Mouse (Mus musculus): ENCODE data around the gene Gm47289. TPM values are rescaled to one million over a fixed set of nuclear protein-coding genes. Genes with fewer than 3 reads are reported as not detected.

Gm47289 gene
- total and polyA plus RNA-seq, 3 experiments = 0.11 TPM; not detected in 2

GRCm38 (mm10) chr9:119167608-119168007, 8.6 kb downstream of the Gm47289 start:
- TF ChIP-seq GATA2 (IDR thresholded peaks at IDR 0.05; ENCODE audit: borderline replicate concordance, low read depth, low read length) (no peak), CTCF (IDR thresholded peaks at IDR 0.05; ENCODE audit: low read depth, low read length) (no peak), TAL1 (conservative IDR thresholded peaks at IDR 0.05; ENCODE audit: low read depth, low read length) (no peak), GATA1 (IDR thresholded peaks at IDR 0.05; ENCODE audit: borderline replicate concordance, low read length) (no peak), POLR2AphosphoS5 (IDR thresholded peaks at IDR 0.05; ENCODE audit: insufficient replicate concordance, low read depth, low read length) (no peak)
- ATAC-seq (ENCODE audit: extremely low read depth, insufficient number of reproducible peaks, low FRiP score, poor library complexity, severe bottlenecking) (no peak), DNase-seq (ENCODE audit: low spot score) (no peak)
- H3K9me3 ChIP-seq (replicated peaks) = peaks cover 66% of the 10 kb centered on the region
- no peaks in the 10 kb centered on the region for H3K27me3 ChIP-seq (ENCODE audit: insufficient read depth, low read length)
- no peak overlapping the region for H3K4me3 ChIP-seq (ENCODE audit: low read depth, low read length)
- no peaks in the 10 kb centered on the region for H3K4me1 ChIP-seq (ENCODE audit: insufficient read depth, low read depth, low read length)
- no peaks in the 10 kb centered on the region for H3K36me3 ChIP-seq (replicated peaks)

- TF ChIP-seq GATA2 (IDR thresholded peaks at IDR 0.05; ENCODE audit: borderline replicate concordance, low read depth, low read length) = no peak
- TF ChIP-seq GATA1 (IDR thresholded peaks at IDR 0.05; ENCODE audit: borderline replicate concordance, low read length) = no peak
- TF ChIP-seq CTCF (IDR thresholded peaks at IDR 0.05; ENCODE audit: low read depth, low read length) = no peak
- TF ChIP-seq POLR2AphosphoS5 (IDR thresholded peaks at IDR 0.05; ENCODE audit: insufficient replicate concordance, low read depth, low read length) = no peak
- TF ChIP-seq TAL1 (conservative IDR thresholded peaks at IDR 0.05; ENCODE audit: low read depth, low read length) = no peak
- H3K4me3 ChIP-seq (ENCODE audit: low read depth, low read length) = no peak overlapping the region
- ATAC-seq (ENCODE audit: extremely low read depth, insufficient number of reproducible peaks, low FRiP score, poor library complexity, severe bottlenecking) (no peak), DNase-seq (ENCODE audit: low spot score) (no peak)
- H3K27me3 ChIP-seq (ENCODE audit: insufficient read depth, low read length) = no peaks in the 10 kb centered on the region
- no peaks in the 10 kb centered on the region for H3K36me3 ChIP-seq (replicated peaks)
- peaks cover 53% of the 10 kb centered on the region for H3K9me3 ChIP-seq (replicated peaks)
- no peaks in the 10 kb centered on the region for H3K4me1 ChIP-seq (ENCODE audit: insufficient read depth, low read depth, low read length)
Measured at GRCm38 (mm10) chr9:119179292-119179691, 20.3 kb downstream of the Gm47289 start.

GRCm38 (mm10) chr9:119181241-119181728, 22.3 kb downstream of the Gm47289 start:
- DNase-seq (ENCODE audit: low spot score) (no peak), ATAC-seq (ENCODE audit: extremely low read depth, insufficient number of reproducible peaks, low FRiP score, poor library complexity, severe bottlenecking) (no peak)
- H3K4me1 ChIP-seq (ENCODE audit: insufficient read depth, low read depth, low read length) = no peaks in the 10 kb centered on the region
- H3K36me3 ChIP-seq (replicated peaks) = no peaks in the 10 kb centered on the region
- no peak for TF ChIP-seq POLR2AphosphoS5 (IDR thresholded peaks at IDR 0.05; ENCODE audit: insufficient replicate concordance, low read depth, low read length)
- no peak for TF ChIP-seq GATA2 (IDR thresholded peaks at IDR 0.05; ENCODE audit: borderline replicate concordance, low read depth, low read length)
- TF ChIP-seq GATA1 (IDR thresholded peaks at IDR 0.05; ENCODE audit: borderline replicate concordance, low read length) = no peak
- no peak for TF ChIP-seq CTCF (IDR thresholded peaks at IDR 0.05; ENCODE audit: low read depth, low read length)
- no peak for TF ChIP-seq TAL1 (conservative IDR thresholded peaks at IDR 0.05; ENCODE audit: low read depth, low read length)
- no peaks in the 10 kb centered on the region for H3K27me3 ChIP-seq (ENCODE audit: insufficient read depth, low read length)
- H3K4me3 ChIP-seq (ENCODE audit: low read depth, low read length) = no peak overlapping the region
- H3K9me3 ChIP-seq (replicated peaks) = peaks cover 46% of the 10 kb centered on the region

GRCm38 (mm10) chr9:119192202-119192990, 33.4 kb downstream of the Gm47289 start:
- ATAC-seq (ENCODE audit: extremely low read depth, insufficient number of reproducible peaks, low FRiP score, poor library complexity, severe bottlenecking) = no peak
- Histone ChIP-seq H3K9me3 (replicated peaks) (peaks cover 38% of the 10 kb centered on the region), H3K4me3 (ENCODE audit: low read depth, low read length) (no peak overlapping the region), H3K36me3 (replicated peaks) (no peaks in the 10 kb centered on the region), H3K27me3 (ENCODE audit: insufficient read depth, low read length) (no peaks in the 10 kb centered on the region), H3K4me1 (ENCODE audit: insufficient read depth, low read depth, low read length) (no peaks in the 10 kb centered on the region)
- TF ChIP-seq CTCF (IDR thresholded peaks at IDR 0.05; ENCODE audit: low read depth, low read length) (no peak), TAL1 (conservative IDR thresholded peaks at IDR 0.05; ENCODE audit: low read depth, low read length) (no peak), POLR2AphosphoS5 (IDR thresholded peaks at IDR 0.05; ENCODE audit: insufficient replicate concordance, low read depth, low read length) (no peak), GATA1 (IDR thresholded peaks at IDR 0.05; ENCODE audit: borderline replicate concordance, low read length) (no peak), GATA2 (IDR thresholded peaks at IDR 0.05; ENCODE audit: borderline replicate concordance, low read depth, low read length) (no peak)
- no peak for DNase-seq (ENCODE audit: low spot score)

GRCm38 (mm10) chr9:119199151-119199861, 40.3 kb downstream of the Gm47289 start:
- Histone ChIP-seq H3K4me1 (ENCODE audit: insufficient read depth, low read depth, low read length) (no peaks in the 10 kb centered on the region), H3K27me3 (ENCODE audit: insufficient read depth, low read length) (no peaks in the 10 kb centered on the region), H3K36me3 (replicated peaks) (no peaks in the 10 kb centered on the region), H3K4me3 (ENCODE audit: low read depth, low read length) (no peak overlapping the region), H3K9me3 (replicated peaks) (peaks cover 46% of the 10 kb centered on the region)
- ATAC-seq (ENCODE audit: extremely low read depth, insufficient number of reproducible peaks, low FRiP score, poor library complexity, severe bottlenecking) (no peak), DNase-seq (ENCODE audit: low spot score) (no peak)
- TF ChIP-seq POLR2AphosphoS5 (IDR thresholded peaks at IDR 0.05; ENCODE audit: insufficient replicate concordance, low read depth, low read length) = no peak
- no peak for TF ChIP-seq GATA2 (IDR thresholded peaks at IDR 0.05; ENCODE audit: borderline replicate concordance, low read depth, low read length)
- no peak for TF ChIP-seq TAL1 (conservative IDR thresholded peaks at IDR 0.05; ENCODE audit: low read depth, low read length)
- no peak for TF ChIP-seq GATA1 (IDR thresholded peaks at IDR 0.05; ENCODE audit: borderline replicate concordance, low read length)
- no peak for TF ChIP-seq CTCF (IDR thresholded peaks at IDR 0.05; ENCODE audit: low read depth, low read length)

DNA sequence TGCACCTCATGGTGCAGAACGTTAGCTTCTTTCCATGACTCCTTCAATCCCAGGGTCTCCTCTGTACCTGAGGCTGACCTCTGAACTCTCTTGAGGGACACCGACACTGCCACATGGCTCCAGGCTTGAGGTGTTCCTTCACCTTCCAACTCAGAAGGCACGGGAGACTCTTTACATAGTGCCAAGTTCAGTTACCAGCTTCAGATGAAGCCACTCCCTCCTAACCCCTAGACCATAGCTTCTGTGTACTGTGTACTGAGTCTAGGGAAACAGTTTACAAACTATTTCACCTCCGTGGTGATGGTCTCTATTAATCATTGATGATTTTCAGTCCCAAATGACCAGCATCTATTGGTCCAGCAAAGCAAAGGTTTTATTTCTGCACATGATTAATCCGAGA, 42.7 kb downstream of the Gm47289 start:
- H3K9me3 ChIP-seq (replicated peaks) = peaks cover 57% of the 10 kb centered on the region
- H3K4me3 ChIP-seq (ENCODE audit: low read depth, low read length) = no peak overlapping the region
- H3K4me1 ChIP-seq (ENCODE audit: insufficient read depth, low read depth, low read length) = no peaks in the 10 kb centered on the region
- H3K27me3 ChIP-seq (ENCODE audit: insufficient read depth, low read length) = no peaks in the 10 kb centered on the region
- TF ChIP-seq TAL1 (conservative IDR thresholded peaks at IDR 0.05; ENCODE audit: low read depth, low read length) (no peak), POLR2AphosphoS5 (IDR thresholded peaks at IDR 0.05; ENCODE audit: insufficient replicate concordance, low read depth, low read length) (no peak), CTCF (IDR thresholded peaks at IDR 0.05; ENCODE audit: low read depth, low read length) (no peak), GATA1 (IDR thresholded peaks at IDR 0.05; ENCODE audit: borderline replicate concordance, low read length) (no peak), GATA2 (IDR thresholded peaks at IDR 0.05; ENCODE audit: borderline replicate concordance, low read depth, low read length) (no peak)
- H3K36me3 ChIP-seq (replicated peaks) = no peaks in the 10 kb centered on the region
- ATAC-seq (ENCODE audit: extremely low read depth, insufficient number of reproducible peaks, low FRiP score, poor library complexity, severe bottlenecking) (no peak), DNase-seq (ENCODE audit: low spot score) (no peak)
